Mouse (Mus musculus): ENCODE measurements around the gene Zc3h14.

The Zc3h14 gene

DNA sequence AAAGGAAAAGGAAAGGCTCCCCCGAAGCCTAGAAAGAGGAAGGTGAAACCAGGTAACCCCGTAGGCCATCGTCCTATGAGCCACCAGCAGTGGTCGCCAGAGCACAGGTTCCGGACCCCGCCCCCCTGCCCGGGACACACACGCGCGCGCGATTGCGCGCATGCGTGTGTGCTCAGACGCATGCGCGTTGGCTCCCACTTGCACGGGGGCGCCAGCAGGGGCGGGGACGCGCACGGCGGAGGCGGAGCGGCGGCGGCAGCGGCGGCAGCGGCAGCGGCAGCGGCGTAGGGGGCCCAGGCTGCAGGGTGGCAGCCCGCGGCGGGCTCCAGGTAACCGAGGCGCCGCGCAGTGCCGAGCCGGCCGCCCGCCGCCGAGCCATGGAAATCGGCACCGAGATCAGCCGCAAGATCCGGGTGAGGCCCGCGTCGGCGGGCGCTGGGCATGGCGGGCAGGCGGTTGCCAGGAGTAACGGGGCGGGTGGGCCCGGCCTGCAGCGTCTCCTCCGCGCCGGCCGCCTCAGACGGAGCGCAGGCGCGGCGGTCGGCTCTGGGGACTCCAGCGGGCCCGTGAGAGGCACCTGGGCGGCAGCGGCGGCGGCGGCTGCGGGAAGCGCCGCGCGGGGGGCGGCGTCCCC lies at the start of gene Zc3h14:
TSS of gene Zc3h14 (plus strand) at position 219 of the 634 bp plus-strand sequence.
- DNase-seq = peak; percentile 96

DNA sequence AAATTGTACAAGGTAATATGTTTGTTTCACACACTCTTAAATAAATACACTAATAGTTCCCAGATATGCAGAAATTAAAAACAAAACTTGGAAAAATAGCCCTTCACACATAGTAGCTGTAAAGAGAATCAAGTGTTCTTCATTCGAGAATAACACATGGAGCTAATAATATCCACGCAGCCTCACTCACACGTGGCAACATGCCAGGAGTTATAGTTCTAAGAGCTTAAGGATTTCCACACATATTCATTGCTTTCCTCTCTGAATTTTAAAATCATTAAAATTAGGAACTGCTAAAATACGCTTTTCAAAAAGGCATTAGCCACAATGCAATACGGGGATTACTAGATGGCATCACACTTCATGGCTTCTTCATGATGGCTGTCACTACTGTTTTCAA lies 49.6 kb upstream of the Zc3h14 start:
- no peak for DNase-seq

DNA sequence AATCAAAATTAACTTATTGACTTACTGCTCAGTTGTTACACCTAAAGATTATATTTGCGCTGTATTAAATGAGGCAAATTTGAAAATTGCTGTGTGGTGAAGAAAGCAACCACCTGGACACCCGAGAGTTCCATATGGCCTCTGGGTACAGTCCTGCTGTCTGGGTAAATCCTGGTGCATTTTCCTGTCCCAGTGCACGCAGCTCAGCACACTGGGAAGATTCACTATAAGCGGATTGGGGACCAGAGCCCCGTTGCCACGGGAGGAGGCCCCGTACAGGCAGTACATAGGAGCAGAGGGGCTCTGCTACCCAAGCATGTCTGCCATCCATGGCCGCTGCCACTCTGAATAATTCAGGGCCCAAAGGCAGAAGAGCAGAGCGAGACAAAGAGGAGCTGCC lies 45.2 kb upstream of the Zc3h14 start:
- DNase-seq = no peak

DNA sequence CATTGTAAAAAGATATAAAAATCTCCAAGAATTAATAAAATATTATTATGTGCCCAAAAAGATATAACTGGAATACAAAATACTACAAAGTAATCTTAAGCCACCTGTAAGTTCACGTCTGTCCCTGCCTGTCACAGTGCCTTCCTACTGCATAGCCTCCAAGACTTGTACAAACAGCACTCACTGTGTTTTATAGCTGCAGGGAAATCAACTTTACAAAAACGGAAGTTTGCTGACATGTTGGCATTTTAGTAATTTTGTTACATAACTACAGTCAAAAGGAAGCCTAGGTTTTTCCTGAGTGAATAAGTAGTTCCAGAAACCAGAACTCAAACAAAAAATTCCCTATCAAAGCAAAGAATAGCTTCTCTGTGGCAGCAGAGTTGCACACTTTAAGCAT lies 43.2 kb upstream of the Zc3h14 start:
- no peak for DNase-seq

DNA sequence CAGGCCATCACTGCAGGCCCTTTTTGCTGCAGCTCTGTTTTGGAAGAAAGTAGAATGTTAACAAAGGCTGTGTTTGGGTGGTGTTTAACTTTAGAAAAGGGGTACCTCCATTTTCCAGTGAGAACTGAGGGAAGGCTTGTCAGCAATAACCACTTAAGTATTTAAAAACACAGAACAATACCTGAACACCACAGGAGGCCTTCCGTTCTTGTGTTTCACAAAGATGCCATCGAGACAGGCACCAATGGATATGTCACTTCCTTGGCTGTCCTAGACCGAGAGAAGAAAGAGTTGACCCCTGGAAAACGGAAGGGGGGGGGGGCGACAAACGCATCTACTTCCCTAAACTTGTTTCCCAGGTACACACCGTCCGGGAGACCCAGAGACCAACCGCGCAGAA lies 42.8 kb upstream of the Zc3h14 start:
- no peak for DNase-seq

DNA sequence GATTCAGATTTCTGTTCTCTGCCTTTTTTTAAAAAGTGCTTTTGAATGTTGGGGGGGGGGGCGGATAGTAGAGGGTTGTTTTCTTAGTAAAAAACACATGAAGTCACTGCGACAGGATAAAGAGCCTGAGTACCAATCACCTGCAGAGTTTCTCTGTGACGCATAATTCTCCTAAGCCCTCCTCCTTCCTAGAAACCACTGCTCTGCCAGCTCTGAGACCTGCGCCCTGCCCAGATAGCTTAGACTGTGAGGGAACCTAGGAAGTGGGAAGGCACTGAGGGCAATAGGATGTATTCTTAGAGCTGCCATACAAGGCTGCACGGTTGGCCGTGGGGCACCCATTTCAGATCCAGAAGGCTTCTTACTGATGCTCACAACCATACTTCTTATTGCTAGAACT lies 33.9 kb upstream of the Zc3h14 start:
- DNase-seq = no peak

DNA sequence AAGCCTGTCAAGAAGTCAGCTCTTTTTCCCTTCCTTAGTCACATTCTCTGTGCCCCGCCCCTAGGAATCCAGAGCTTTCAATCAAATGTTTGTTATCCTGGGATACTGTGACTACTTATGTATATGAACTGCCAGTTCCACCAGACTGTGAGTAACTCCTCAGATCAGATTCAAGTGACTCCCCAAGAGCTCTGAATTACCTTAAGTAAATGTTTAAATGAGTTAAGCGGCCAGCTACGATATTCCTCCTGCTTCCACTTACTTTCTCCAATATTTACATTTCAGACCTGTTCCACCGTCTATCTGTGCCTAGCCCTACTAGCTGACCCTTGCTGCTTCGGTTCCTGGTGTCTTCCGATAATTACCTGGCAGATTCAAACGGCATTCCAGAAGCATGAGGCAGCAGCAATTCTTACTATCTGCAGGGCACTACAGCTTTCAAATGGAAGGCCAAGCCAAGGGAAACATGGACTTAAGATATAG lies 33.1 kb upstream of the Zc3h14 start:
- DNase-seq = no peak

DNA sequence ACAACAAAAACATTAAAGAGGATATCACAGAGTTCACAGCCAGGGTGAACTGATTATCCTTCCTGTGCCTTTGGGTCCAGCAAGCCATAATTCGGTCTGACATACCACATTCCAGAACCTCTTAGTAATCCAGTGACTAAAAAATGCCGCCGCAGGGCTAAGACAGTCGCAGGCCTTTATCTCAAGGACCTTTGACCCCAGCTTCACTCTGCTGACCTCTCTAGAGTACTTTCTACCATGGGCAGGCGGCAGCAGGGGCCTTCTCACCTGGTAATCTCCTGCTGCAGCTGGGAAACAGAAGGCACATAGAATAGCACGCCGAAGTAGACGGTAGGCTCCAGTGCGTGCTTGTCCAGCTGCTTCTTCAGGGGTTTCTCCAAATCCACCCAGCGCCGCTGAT lies 32.0 kb upstream of the Zc3h14 start:
- no peak for DNase-seq

DNA sequence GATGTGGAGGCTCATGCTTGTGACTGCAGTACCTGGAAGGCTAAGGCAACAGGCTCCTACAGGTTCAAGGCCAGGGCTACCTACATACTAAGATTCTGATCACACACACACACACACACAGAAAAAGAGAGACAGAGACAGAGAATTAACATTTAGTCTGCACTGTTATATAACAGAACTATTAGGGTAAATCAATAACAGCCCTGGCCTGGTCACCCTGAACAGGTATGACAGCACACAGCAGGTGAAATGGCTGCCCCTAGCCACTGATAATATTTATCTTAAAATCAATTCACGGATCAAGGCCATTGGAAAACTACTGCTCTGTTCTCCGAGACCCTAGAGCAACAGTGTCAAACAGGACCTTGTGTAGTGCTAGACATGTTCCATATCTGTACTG lies 30.6 kb upstream of the Zc3h14 start:
- no peak for DNase-seq

DNA sequence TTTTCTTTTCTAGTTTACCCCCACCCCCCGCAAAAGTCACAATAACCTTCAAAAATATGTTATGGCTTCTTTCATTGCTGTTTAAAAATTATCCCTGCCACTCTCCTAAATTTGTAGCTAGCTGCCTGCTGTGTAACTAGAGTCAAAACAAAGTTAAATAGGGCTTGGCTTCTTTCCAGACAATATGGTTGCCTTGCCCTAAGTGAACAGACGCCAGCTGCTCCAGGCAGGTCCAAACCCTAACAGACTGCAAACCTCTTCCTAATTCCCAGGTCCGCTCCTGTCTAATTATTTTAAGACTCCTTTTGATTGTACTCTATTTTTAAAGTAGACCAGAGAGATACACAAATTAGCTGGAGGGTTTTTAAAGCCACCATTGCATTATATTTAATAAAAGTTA lies 26.1 kb upstream of the Zc3h14 start:
- DNase-seq = no peak

DNA sequence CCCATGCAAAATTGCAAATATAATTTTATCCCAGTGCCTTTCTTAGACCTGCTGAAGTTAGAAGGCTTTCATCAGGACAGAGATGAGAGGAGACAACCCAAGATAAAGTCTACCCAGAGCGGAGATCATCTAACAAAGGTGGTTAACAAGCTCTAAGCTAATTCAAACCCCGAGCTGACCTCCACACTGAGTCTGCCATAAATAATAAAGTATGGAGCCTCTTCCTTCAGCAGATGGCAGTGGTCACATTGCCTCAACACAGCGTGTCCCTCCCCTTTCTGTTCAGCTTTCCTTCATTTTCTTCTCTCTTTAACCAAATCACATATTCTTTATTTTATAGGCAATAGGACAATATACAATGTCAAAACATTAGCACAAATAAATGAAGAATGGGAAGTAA lies 25.7 kb upstream of the Zc3h14 start:
- DNase-seq = no peak

DNA sequence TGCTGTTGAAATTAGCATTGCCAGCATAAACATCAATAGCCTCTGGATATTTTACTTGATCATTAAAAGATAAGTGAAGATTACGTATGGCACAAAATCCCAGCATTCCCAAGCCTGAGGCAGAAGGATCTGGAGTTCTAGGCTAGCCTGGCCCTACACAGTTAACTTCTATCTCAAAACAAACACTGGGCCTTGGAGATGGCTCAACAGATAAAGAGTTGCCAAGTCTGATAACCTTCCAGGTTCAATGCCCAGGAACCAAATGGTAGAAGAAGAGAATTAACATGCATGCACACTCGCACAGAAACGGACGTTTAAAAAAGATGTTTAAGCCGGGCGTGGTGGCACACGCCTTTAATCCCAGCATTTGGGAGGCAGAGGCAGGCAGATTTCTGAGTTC lies 22.5 kb upstream of the Zc3h14 start:
- no peak for DNase-seq

DNA sequence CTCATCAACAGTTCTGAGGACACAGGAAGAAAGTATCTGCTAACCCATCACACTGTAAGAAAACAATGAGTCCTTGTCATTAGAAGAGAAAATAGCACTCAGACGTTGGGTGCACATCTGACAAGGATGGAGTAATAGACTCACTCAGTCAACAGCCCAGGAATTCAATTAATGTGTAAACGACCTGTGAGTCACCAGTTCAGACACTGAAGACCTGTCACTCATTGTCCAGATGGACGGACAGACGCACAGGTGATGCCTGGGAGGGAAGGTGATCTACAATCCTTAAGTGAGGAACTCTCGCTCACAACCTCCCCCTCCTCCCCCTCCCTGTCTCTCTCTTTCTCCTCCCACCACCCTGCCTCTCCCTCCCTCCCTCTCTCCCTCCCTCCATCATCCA lies 21.8 kb upstream of the Zc3h14 start:
- no peak for DNase-seq

DNA sequence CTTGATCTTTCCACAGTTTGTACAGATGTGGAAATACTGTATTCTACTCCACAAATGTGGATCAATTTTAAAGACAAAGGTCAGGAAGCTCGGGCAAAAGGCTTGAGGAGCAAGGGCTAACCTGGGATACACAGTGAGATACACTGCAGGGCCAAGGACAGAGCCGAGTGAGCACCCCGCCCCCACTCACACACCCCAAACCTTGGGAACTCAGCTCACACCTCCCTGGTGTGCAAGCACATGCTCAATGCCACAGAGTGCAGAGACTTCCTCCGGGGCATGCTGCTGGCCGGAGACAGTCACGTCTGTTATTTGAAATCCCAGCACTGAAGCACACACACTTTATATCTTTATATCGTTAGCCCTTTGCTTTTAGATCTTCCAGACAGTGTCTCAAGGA lies 20.7 kb upstream of the Zc3h14 start:
- no peak for DNase-seq

DNA sequence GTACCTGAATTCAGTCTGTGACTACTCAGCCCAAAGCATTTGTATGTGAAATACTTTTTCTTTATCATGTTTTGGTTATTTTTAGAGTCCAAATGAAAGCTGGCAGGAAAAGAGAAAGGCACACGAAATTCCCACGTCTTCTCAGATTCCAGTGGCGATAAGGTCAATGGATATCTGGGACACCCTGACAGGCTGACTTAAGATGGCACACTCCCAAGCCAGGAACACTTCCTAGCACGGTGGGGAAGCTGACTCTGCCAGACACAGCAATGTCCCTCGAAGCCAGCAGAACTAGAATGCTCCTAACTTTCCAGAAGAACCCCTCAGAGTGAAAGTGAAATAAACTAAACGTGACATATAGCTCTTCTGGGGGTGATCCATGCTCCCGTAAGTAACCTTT lies 19.6 kb upstream of the Zc3h14 start:
- DNase-seq = no peak

DNA sequence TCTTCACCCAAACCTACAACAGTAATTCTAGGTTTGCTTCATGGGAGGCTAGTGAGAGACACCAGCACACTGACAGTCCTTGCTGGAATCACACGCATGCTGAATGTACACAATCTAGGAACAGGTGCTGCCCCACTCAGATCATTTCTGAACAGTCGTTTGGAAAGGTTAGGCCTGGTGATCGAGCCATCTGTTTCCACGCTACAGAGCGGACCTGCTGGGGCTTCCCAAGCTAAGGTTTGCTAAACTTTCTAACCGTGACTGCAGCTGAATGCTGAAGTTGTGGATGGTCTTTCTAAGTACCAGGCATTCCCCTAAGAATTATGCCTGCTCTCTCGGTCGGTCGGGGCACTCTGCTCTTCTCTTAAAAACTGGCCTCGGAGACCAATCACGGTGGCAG lies 16.1 kb upstream of the Zc3h14 start:
- no peak for DNase-seq

DNA sequence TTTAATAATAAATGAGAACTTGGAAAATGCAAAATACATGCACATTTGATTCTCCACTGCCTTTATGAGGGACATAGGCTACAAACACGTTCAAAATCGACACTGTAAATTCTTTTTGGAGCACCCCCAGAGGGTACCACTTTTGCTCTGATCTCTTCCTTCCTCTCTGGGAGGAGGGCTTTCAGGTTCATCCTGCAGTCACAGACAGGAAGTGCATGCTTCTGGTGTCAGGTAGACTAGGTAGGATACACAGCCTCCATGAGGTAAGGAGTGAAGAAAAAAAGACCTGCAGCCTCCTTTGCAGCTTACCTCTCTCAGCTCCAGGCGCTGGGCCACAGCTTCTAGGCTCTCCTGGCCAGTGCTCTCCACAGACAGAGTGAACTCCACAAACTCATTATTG lies 13.6 kb upstream of the Zc3h14 start:
- DNase-seq = no peak

DNA sequence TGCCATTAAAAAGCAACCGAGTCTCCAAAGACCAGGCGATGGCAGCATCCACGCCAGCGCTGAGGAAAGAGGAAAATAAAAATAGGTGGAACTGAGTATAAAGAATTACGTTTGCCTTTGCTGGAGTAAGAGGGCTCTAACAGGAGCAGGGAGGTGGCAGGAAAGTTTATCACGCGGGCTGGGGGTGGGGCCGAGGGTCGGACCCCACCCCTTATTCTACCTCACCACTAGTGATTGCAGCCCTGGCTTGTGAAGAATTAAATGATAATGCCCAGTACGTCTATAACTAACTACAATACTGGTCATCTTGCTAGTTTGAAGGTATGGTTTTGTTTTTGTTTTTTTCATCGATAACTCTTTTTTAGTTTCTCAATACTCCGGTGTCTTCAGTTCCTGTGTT lies 13.0 kb upstream of the Zc3h14 start:
- no peak for DNase-seq

DNA sequence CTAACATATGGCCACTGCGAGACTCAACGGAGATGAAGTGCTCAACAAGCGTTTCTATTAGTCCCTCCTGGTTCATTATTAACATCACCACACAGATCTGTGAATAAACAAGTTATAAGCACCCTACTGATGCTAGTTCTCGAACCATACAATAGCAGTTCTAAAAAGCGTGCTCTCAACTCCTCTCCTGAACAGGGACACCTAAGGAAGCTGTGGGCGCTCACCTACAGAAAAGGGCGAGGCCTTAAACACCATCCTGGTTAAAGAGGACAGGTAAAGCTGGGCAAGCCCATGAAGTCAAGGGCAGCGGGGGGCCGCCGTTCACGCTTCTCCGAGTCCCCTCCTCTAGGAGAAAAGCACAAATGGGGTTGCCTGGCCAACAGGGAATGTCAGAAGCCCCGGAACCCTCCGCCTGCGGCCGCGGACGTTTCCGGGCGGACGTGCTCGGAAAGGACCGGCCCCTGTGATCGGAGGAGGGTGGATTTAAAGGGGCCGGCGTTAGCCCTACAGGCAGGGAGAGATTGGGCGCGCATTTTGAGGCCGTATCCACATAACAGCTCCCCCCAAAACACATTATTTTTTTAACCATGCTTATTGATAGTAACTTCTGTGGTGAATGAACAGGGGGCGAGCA lies 12.4 kb upstream of the Zc3h14 start:
- peak; percentile 73 for DNase-seq

DNA sequence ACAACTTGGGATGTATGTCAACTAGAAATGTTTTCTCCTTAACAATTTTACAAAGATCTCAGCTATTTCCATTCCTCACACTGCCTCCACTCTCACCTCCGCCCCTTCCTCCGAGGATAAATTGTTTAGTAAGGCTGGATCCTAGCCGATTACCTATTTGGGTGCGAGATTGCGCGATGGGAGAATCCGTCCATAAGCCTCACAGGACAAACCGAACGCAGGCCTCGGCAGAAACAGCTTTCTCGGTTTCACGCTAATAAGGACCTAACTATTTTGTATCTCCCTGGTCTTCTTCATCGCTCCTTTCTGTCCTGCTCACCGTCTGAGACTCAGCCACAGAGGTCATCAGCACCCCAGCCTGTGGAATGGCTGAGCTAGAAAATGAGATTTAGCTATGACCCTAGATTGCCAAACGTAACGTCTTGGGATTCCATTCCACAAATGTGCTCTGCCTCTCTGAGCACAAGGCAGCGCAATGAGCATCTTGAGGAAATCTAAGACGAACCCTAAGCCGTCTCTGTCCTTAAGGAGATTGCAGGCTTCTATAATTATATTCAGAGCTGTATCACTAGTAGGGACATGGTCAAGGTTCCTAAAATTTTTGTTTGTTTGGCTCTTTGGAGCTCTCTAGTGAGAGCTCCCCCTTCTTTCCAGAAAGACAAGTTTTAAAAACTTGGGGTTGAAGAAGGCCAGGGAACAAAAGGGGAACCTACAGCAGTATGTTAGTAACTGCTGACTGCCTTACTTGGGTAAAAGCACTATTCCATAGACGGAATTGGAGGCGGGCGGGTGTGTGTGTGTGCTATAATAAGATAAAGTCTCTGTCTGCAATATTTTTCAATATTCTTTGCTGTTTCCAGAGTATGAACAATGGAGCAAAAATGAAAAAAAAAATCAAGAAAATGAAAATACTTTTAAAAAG lies 11.6 kb upstream of the Zc3h14 start:
- DNase-seq = no peak

DNA sequence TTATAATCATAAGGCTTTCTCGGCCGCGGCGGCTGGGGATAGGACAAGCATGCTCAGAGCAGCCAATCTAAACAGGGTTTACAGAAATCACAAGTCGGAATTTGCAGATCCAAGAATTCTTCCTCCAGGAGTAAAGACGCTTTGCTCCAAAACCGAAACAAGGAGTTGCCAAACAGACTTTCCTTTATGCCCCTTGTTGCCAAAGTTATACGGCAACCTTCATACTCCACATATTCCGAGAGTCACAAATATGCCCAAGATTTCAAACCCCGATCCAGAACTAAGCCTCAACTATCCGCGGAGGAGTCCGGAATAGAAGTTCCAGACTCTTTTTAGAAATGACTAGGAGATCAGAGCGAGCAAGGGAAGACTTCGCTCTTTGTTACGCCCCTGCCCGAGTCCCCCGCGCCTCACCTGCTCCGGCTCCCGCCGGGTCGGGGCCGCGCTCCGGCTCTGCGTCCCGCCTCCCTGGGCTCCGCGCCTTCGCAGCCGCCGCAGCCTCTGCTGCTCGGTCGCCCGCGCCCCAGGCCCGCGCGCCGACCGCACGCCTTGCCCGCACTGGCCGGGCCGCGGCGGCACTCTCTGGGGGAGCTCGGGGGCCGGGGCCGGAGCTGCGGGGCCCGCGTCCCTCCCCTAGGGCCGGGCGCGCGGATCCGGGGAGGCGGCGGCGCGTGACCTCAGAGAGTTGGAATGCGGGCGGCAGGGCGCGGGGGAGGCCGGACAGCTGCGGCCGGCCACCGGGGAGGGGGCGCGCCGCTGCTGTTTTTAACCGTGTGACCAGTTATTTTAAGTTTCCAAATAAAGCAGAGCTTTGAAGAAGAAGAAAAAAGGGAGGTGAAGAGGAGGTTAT lies 9.6 kb upstream of the Zc3h14 start, which contains the start of gene Ptpn21:
TSS of gene Ptpn21 (minus strand) at position 455 of the 850 bp plus-strand sequence.
- no peak for DNase-seq

DNA sequence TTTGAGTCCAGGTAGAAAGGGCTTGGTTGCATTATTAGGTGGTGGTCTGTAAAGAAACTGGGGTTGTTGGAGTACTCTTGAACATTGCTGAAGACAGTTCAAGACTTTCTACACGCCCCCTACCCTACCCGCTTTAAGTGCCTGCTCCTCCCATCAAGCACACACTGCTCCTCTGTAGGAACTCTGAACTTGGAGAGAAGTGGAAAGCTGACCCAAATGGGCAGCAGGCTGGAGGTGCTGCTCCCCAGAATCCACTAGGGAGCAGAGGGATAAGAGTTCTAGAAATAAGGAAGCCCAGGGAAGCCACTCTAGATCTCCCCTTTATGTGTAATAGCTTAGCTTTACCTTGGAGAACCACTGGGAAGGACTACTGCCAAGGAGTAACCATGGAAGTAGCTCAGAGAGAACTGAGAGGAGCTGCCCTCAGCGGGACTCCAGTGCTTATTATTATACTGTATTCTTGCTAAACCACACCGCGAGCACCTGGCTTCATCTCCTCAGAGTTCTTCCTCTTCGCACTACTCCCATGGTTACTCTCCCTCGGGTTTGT lies 8.9 kb upstream of the Zc3h14 start:
- no peak for DNase-seq
